Mouse (Mus musculus) MEL (cell line): ENCODE results near the gene Specc1l.

ENCODE experiments used
- BHLHE40 ChIP-seq: IDR thresholded peaks from 2 replicates; pipeline ENCODE4 v1.6.1; 2012; ENCODE audit warnings: low read depth, mild to moderate bottlenecking, inconsistent platforms, low read length, improper control_type of control experiment, borderline replicate concordance
- CTCF ChIP-seq, 3 experiments: IDR thresholded peaks in 2 of 3; conservative IDR thresholded peaks in 1 of 3; 2 replicates each; pipeline ENCODE4 v1.5.1; 2011 to 2012; ENCODE audit warnings: low read length in 3 of 3, low read depth in 2 of 3, mild to moderate bottlenecking in 2 of 3, improper control_type of control experiment in 1 of 3, inconsistent platforms in 1 of 3, mixed read lengths in 1 of 3, moderate library complexity in 1 of 3; ENCODE audit not compliant: control insufficient read depth in 1 of 3, insufficient read depth in 1 of 3, poor library complexity in 1 of 3, severe bottlenecking in 1 of 3
- ELF1 ChIP-seq: IDR thresholded peaks from 2 replicates; pipeline ENCODE4 v1.6.1; 2014; ENCODE audit warnings: low read depth, mild to moderate bottlenecking, inconsistent platforms, low read length, improper control_type of control experiment, moderate library complexity
- GATA1 ChIP-seq: IDR thresholded peaks from 2 replicates; pipeline ENCODE4 v1.6.1; 2011; ENCODE audit warnings: low read depth, low read length, improper control_type of control experiment
- POLR2A ChIP-seq, 2 experiments: IDR thresholded peaks; 2 replicates each; pipeline ENCODE4 v1.6.1; 2011 to 2012; ENCODE audit warnings: low read length in 2 of 2, mild to moderate bottlenecking in 2 of 2, control low read depth in 1 of 2, improper control_type of control experiment in 1 of 2, low read depth in 1 of 2, moderate library complexity in 1 of 2; ENCODE audit not compliant: control insufficient read depth in 1 of 2, insufficient read depth in 1 of 2, poor library complexity in 1 of 2
- POLR2AphosphoS5 ChIP-seq: IDR thresholded peaks from 2 replicates; pipeline ENCODE4 v1.6.1; 2012; ENCODE audit warnings: low read depth, borderline replicate concordance, mild to moderate bottlenecking, inconsistent platforms, low read length, moderate library complexity, mixed read lengths
- TAL1 ChIP-seq: IDR thresholded peaks from 2 replicates; pipeline ENCODE4 v1.6.1; 2012; ENCODE audit warnings: mild to moderate bottlenecking, inconsistent platforms, low read length, moderate library complexity, mixed read lengths
- TCF12 ChIP-seq: IDR thresholded peaks from 2 replicates; pipeline ENCODE4 v1.6.1; 2014; ENCODE audit warnings: low read depth, mild to moderate bottlenecking, inconsistent platforms, low read length, improper control_type of control experiment, moderate library complexity
- ZC3H11A ChIP-seq: IDR thresholded peaks from 2 replicates; pipeline ENCODE4 v1.6.1; 2012; ENCODE audit warnings: low read depth, mild to moderate bottlenecking, inconsistent platforms, low read length, improper control_type of control experiment
- ZNF384 ChIP-seq: IDR thresholded peaks from 2 replicates; pipeline ENCODE4 v1.6.1; 2012; ENCODE audit warnings: low read depth, mild to moderate bottlenecking, inconsistent platforms, low read length, improper control_type of control experiment

GRCm38 (mm10) chr10:75227381-75227780, 15.5 kb downstream of the Specc1l start:
- TF ChIP-seq POLR2A (IDR thresholded peaks at IDR 0.05; ENCODE audit: control insufficient read depth in 1 of 2, insufficient read depth in 1 of 2, low read depth in 1 of 2, low read length in 2 of 2, poor library complexity in 1 of 2) (no peak), ZNF384 (no peak), TAL1 (peak; percentile 43; the same call in 1 of the 2 replicates), ELF1 (no peak), CTCF (IDR thresholded peaks at IDR 0.05 in 2 of 3, conservative IDR thresholded peaks at IDR 0.05 in 1 of 3; ENCODE audit: control insufficient read depth in 1 of 3, insufficient read depth in 1 of 3, low read depth in 2 of 3, low read length in 3 of 3, poor library complexity in 1 of 3, severe bottlenecking in 1 of 3) (no peak), TCF12 (no peak), GATA1 (0 out of 2 replicates have a peak, but pooled peaks have one; percentile 2), POLR2AphosphoS5 (no peak), BHLHE40 (no peak), ZC3H11A (no peak)
